Comparison of ENCODE assay signal across 25 mouse cellular contexts in genomic region chr5:31644847-31645246, GRCm38 (mm10). TPM values are rescaled to one million over a fixed set of nuclear protein-coding genes. Genes with fewer than 3 reads are reported as not detected.
DNase-seq lines count a peak whose midpoint lies in the region; ATAC-seq and TF ChIP-seq lines count a peak whose summit lies in the region.
"Had no signal": no experiment of that assay in that cellular context is flagged by ENCODE, and none has a peak within 500 bp of the region (broad histone marks: within the 10 kb centered on the region; RNA-seq: fewer than 3 reads in every experiment).

No protein-coding gene starts in this region.

- no peaks in the 10 kb centered on the region for H3K79me2 ChIP-seq in CH12.LX (replicated peaks; ENCODE audit: control insufficient read depth, extremely low read depth, insufficient read depth, poor library complexity, severe bottlenecking)

- H3K9me3 ChIP-seq in CH12.LX (replicated peaks; ENCODE audit: low read length) (no peaks in the 10 kb centered on the region), G1E (replicated peaks) (no peaks in the 10 kb centered on the region)
- no peaks in the 10 kb centered on the region for H3K9me3 ChIP-seq in heart, embryonic 10.5 days
- no peaks in the 10 kb centered on the region for H3K9me3 ChIP-seq in heart, postnatal 0 days (replicated peaks; ENCODE audit: control insufficient read depth, low read length)
- no peaks in the 10 kb centered on the region for H3K9me3 ChIP-seq in intestine, embryonic 15.5 days
- H3K9me3 ChIP-seq in liver, embryonic 12.5 days (replicated peaks), result no peaks in the 10 kb centered on the region
- H3K9me3 ChIP-seq: hindbrain, embryonic 15.5 days; kidney, embryonic 15.5 days; midbrain, embryonic 12.5 days; neural tube, embryonic 13.5 days; stomach, embryonic 15.5 days had no signal

- H3K4me3 ChIP-seq in CH12.LX (replicated peaks in 1 of 3; ENCODE audit: low read depth in 2 of 3, low read length in 2 of 3, poor library complexity in 1 of 3), result no peak overlapping the region
- H3K4me3 ChIP-seq in G1E (ENCODE audit: low read depth, low read length), result no peak overlapping the region
- H3K4me3 ChIP-seq in heart, embryonic 10.5 days, result no peak overlapping the region
- no peak overlapping the region for H3K4me3 ChIP-seq in heart, postnatal 0 days (ENCODE audit: low read depth, low read length)
- no peak overlapping the region for H3K4me3 ChIP-seq in intestine, embryonic 15.5 days (replicated peaks)
- no peak overlapping the region for H3K4me3 ChIP-seq in liver, embryonic 12.5 days
- H3K4me3 ChIP-seq: erythroblast, embryonic 14.5 days; hindbrain, embryonic 15.5 days; kidney, embryonic 15.5 days; midbrain, embryonic 12.5 days; neural tube, embryonic 13.5 days; stomach, embryonic 15.5 days had no signal

- H3K27me3 ChIP-seq in CH12.LX (replicated peaks) (no peaks in the 10 kb centered on the region), G1E (ENCODE audit: insufficient read depth, low read length) (no peaks in the 10 kb centered on the region)
- H3K27me3 ChIP-seq in heart, embryonic 10.5 days (ENCODE audit: insufficient read depth, poor library complexity, severe bottlenecking), result no peaks in the 10 kb centered on the region
- no peaks in the 10 kb centered on the region for H3K27me3 ChIP-seq in heart, postnatal 0 days (ENCODE audit: control insufficient read depth, insufficient read depth, low read length)
- no peaks in the 10 kb centered on the region for H3K27me3 ChIP-seq in intestine, embryonic 15.5 days (replicated peaks)
- H3K27me3 ChIP-seq in liver, embryonic 12.5 days (replicated peaks), result no peaks in the 10 kb centered on the region
- H3K27me3 ChIP-seq: hindbrain, embryonic 15.5 days; kidney, embryonic 15.5 days; midbrain, embryonic 12.5 days; neural tube, embryonic 13.5 days; stomach, embryonic 15.5 days had no signal

- H3K36me3 ChIP-seq in CH12.LX (replicated peaks in 1 of 2; ENCODE audit: control insufficient read depth in 1 of 2, insufficient read depth in 1 of 2, low read length in 1 of 2), result peaks cover under 1 to 35% of the 10 kb centered on the region in 2 experiments
- peaks cover 87% of the 10 kb centered on the region for H3K36me3 ChIP-seq in G1E (replicated peaks)
- H3K36me3 ChIP-seq in heart, embryonic 10.5 days, result 0 out of 2 replicates have a peak, but pooled peaks cover 2% of the 10 kb centered on the region
- no peaks in the 10 kb centered on the region for H3K36me3 ChIP-seq in heart, postnatal 0 days (replicated peaks; ENCODE audit: control insufficient read depth, insufficient read depth, low read length)
- no peaks in the 10 kb centered on the region for H3K36me3 ChIP-seq in intestine, embryonic 15.5 days
- peaks cover 19% of the 10 kb centered on the region for H3K36me3 ChIP-seq in liver, embryonic 12.5 days
- H3K36me3 ChIP-seq: hindbrain, embryonic 15.5 days; midbrain, embryonic 12.5 days; neural tube, embryonic 13.5 days; stomach, embryonic 15.5 days had no signal

- no peak overlapping the region for H3K4me2 ChIP-seq in CH12.LX (ENCODE audit: insufficient read depth, low read depth, poor library complexity, severe bottlenecking)
- H3K4me2 ChIP-seq in heart, postnatal 0 days (ENCODE audit: low read depth, low read length), result no peak overlapping the region
- no peak overlapping the region for H3K4me2 ChIP-seq in intestine, embryonic 15.5 days (replicated peaks)
- no peak overlapping the region for H3K4me2 ChIP-seq in liver, embryonic 12.5 days
- H3K4me2 ChIP-seq: hindbrain, embryonic 15.5 days; kidney, embryonic 15.5 days; midbrain, embryonic 12.5 days; neural tube, embryonic 13.5 days; stomach, embryonic 15.5 days had no signal

- TF ChIP-seq POLR2A in CH12.LX (IDR thresholded peaks at IDR 0.05; ENCODE audit: low read depth, low read length), result no peak

- H3K4me1 ChIP-seq in CH12.LX (ENCODE audit: control insufficient read depth in 1 of 2, insufficient read depth in 2 of 2) (peaks cover 15 to 39% of the 10 kb centered on the region in 2 experiments), G1E (ENCODE audit: insufficient read depth, low read depth, low read length) (no peaks in the 10 kb centered on the region)
- H3K4me1 ChIP-seq in heart, embryonic 10.5 days, result peaks cover 11% of the 10 kb centered on the region; the same call in 1 of the 2 replicates
- H3K4me1 ChIP-seq in heart, postnatal 0 days (ENCODE audit: control insufficient read depth, insufficient read depth), result peaks cover 20% of the 10 kb centered on the region; the same call in 1 of the 2 replicates
- 0 out of 2 replicates have a peak, but pooled peaks cover 5% of the 10 kb centered on the region for H3K4me1 ChIP-seq in intestine, embryonic 15.5 days (replicated peaks)
- no peaks in the 10 kb centered on the region for H3K4me1 ChIP-seq in liver, embryonic 12.5 days
- H3K4me1 ChIP-seq: hindbrain, embryonic 15.5 days; midbrain, embryonic 12.5 days; neural tube, embryonic 13.5 days; stomach, embryonic 15.5 days had no signal

- ATAC-seq in G1E (ENCODE audit: extremely low read depth, insufficient number of reproducible peaks, low FRiP score, poor library complexity, severe bottlenecking), result no peak
- ATAC-seq in heart, postnatal 0 days (ENCODE audit: insufficient read depth, low read depth), result peak; percentile 92
- no peak for ATAC-seq in intestine, embryonic 15.5 days
- ATAC-seq in liver, embryonic 12.5 days, result no peak
- ATAC-seq: forebrain, embryonic 14.5 days; intestine, postnatal 0 days; liver, postnatal 0 days had no signal

- dilution Hi-C loops in CH12.LX (cut with MboI; ENCODE audit: extremely low pct_ligation_motif_present, extremely low pct_unique_long_range_greater_than_20kb, low sequenced_read_pairs), result no loop called here

- peak; percentile 58; the same call in 1 of the 2 replicates for TF ChIP-seq EP300 in CH12.LX (IDR thresholded peaks at IDR 0.05; ENCODE audit: low read length)
- TF ChIP-seq EP300 in heart, postnatal 0 days (IDR thresholded peaks at IDR 0.05; ENCODE audit: low read depth), result no peak

- WGBS in heart, embryonic 10.5 days, result 73% methylated on average over 6 of the region's 6 CpGs
- WGBS in heart, postnatal 0 days, result 35% methylated on average over 6 of the region's 6 CpGs
- WGBS in intestine, embryonic 15.5 days, result 86% methylated on average over 6 of the region's 6 CpGs
- 79% methylated on average over 6 of the region's 6 CpGs for WGBS in liver, embryonic 12.5 days (ENCODE audit: insufficient replicate concordance)

- DNase-seq in CH12.LX (ENCODE audit: extremely low read depth) (peak; percentile 54), G1E (ENCODE audit: low spot score) (no peak)
- DNase-seq in heart, embryonic 10.5 days (ENCODE audit: low spot score), result no peak
- peak; percentile 94 for DNase-seq in heart, postnatal 0 days (ENCODE audit: low spot score)
- DNase-seq in c-Kit-positive CD71-positive TER-119-positive erythroid progenitor cells, embryonic 14.5 days (ENCODE audit: low spot score), result no peak
- no peak for DNase-seq in adrenal gland, adult (ENCODE audit: inconsistent age in 2 of 2, low spot score in 1 of 2)
- DNase-seq: adrenal gland, postnatal 25 days; cerebellum, adult 18-20 months; cerebellum, postnatal 36 days; kidney, postnatal 4 days; liver; liver, postnatal 0 days; lung, postnatal 10 days; right cerebral cortex, postnatal 14 days; thymus, adult 2 months had no signal

- H3K27ac ChIP-seq in CH12.LX (ENCODE audit: insufficient read depth, low read depth), result peak overlapping the region; percentile 40; the same call in 1 of the 2 replicates
- H3K27ac ChIP-seq in heart, embryonic 10.5 days, result peak overlapping the region; percentile 45; the same call in 1 of the 2 replicates
- H3K27ac ChIP-seq in heart, postnatal 0 days (ENCODE audit: low read depth), result peak overlapping the region; percentile 89
- H3K27ac ChIP-seq in intestine, embryonic 15.5 days, result no peak overlapping the region
- no peak overlapping the region for H3K27ac ChIP-seq in liver, embryonic 12.5 days
- H3K27ac ChIP-seq: hindbrain, embryonic 15.5 days; kidney, embryonic 15.5 days; midbrain, embryonic 12.5 days; neural tube, embryonic 13.5 days; stomach, embryonic 15.5 days had no signal

- no peak for TF ChIP-seq CTCF in CH12.LX (conservative IDR thresholded peaks at IDR 0.05 in 1 of 2, IDR thresholded peaks at IDR 0.05 in 1 of 2; ENCODE audit: low read depth in 2 of 2, low read length in 2 of 2)
- TF ChIP-seq CTCF in G1E (IDR thresholded peaks at IDR 0.05; ENCODE audit: low read depth, low read length), result 0 out of 2 replicates have a peak, but pooled peaks have one; percentile 0
- TF ChIP-seq CTCF in heart, postnatal 0 days (IDR thresholded peaks at IDR 0.05; ENCODE audit: low read depth), result no peak

- no peak for TF ChIP-seq RAD21 in CH12.LX (IDR thresholded peaks at IDR 0.05; ENCODE audit: low read depth, low read length)

- in situ Hi-C loops in CH12.LX (cut with MboI; ENCODE audit: low pct_ligation_motif_present, low pct_unique_long_range_greater_than_20kb, low sequenced_read_pairs), result no loop called here

- no peak overlapping the region for H3K9ac ChIP-seq in CH12.LX (ENCODE audit: insufficient read depth, low read depth)
- H3K9ac ChIP-seq in heart, postnatal 0 days (replicated peaks; ENCODE audit: low read depth, low read length), result no peak overlapping the region
- H3K9ac ChIP-seq in intestine, embryonic 15.5 days, result no peak overlapping the region
- H3K9ac ChIP-seq in liver, embryonic 12.5 days, result no peak overlapping the region
- H3K9ac ChIP-seq: hindbrain, embryonic 15.5 days; kidney, embryonic 15.5 days; liver, postnatal 0 days; midbrain, embryonic 12.5 days; neural tube, embryonic 13.5 days; stomach, embryonic 15.5 days had no signal

RNA-seq across cellular contexts. Expression of gene Mrpl33, which starts 48.1 kb away (rescaled TPM):
- total RNA-seq in CH12.LX (2012; rRNA removed), result 168 and 236 TPM in 2 replicates
- total RNA-seq in CH12.LX (2014; rRNA removed), result 336 and 387 TPM in 2 replicates
- 114 and 150 TPM in 2 replicates for polyA plus RNA-seq in CH12.LX (2012; ENCODE audit: insufficient read length, low read depth)
- 66.0 and 102 TPM in 2 replicates for total RNA-seq in G1E (2014; fragmentation: Nextera tagmentation)
- 126 and 172 TPM in 2 replicates for total RNA-seq in G1E (2017)
- 4.6 and 5.0 TPM in 2 replicates for polyA plus RNA-seq in G1E (2012)
- polyA plus RNA-seq in heart, embryonic 10.5 days (2016; fragmentation: Nextera tagmentation; extraction: Ambion mirVana), result 294 and 320 TPM in 2 replicates
- 272 and 275 TPM in 2 replicates for total RNA-seq in heart, postnatal 0 days (2014; rRNA removed; ENCODE audit: low replicate concordance)
- 627 and 634 TPM in 2 replicates for polyA plus RNA-seq in heart, postnatal 0 days (2015; fragmentation: Nextera tagmentation; extraction: Ambion mirVana)
- 321 and 322 TPM in 2 replicates for polyA plus RNA-seq in intestine, embryonic 15.5 days (2015; fragmentation: Nextera tagmentation; extraction: Ambion mirVana)
- polyA plus RNA-seq in liver, embryonic 12.5 days (2016; fragmentation: Nextera tagmentation; extraction: Ambion mirVana), result 232 and 236 TPM in 2 replicates

RNA-seq across cellular contexts. Expression of gene Rbks, which starts 52.6 kb away (rescaled TPM):
- total RNA-seq in CH12.LX (2012; rRNA removed) (3.6 and 5.5 TPM in 2 replicates), CH12.LX (2014; rRNA removed) (6.5 and 6.8 TPM in 2 replicates), G1E (2014; fragmentation: Nextera tagmentation) (22.0 and 22.4 TPM in 2 replicates), G1E (2017) (13.9 and 15.7 TPM in 2 replicates)
- polyA plus RNA-seq in CH12.LX (2012; ENCODE audit: insufficient read length, low read depth) (9.2 and 9.3 TPM in 2 replicates), G1E (2012) (8.3 and 10.0 TPM in 2 replicates)
- 6.2 and 6.8 TPM in 2 replicates for polyA plus RNA-seq in heart, embryonic 10.5 days (2016; fragmentation: Nextera tagmentation; extraction: Ambion mirVana)
- total RNA-seq in heart, postnatal 0 days (2014; rRNA removed; ENCODE audit: low replicate concordance), result 0.53 and 0.58 TPM in 2 replicates
- 9.1 and 9.4 TPM in 2 replicates for polyA plus RNA-seq in heart, postnatal 0 days (2015; fragmentation: Nextera tagmentation; extraction: Ambion mirVana)
- 15.4 and 16.6 TPM in 2 replicates for polyA plus RNA-seq in intestine, embryonic 15.5 days (2015; fragmentation: Nextera tagmentation; extraction: Ambion mirVana)
- polyA plus RNA-seq in liver, embryonic 12.5 days (2016; fragmentation: Nextera tagmentation; extraction: Ambion mirVana), result 20.7 and 20.8 TPM in 2 replicates

RNA-seq across cellular contexts. Expression of gene Babam2, which starts 52.6 kb away (rescaled TPM):
- total RNA-seq in CH12.LX (2012; rRNA removed) (30.0 and 39.8 TPM in 2 replicates), CH12.LX (2014; rRNA removed) (29.4 and 38.2 TPM in 2 replicates), G1E (2014; fragmentation: Nextera tagmentation) (155 and 214 TPM in 2 replicates), G1E (2017) (44.6 and 45.8 TPM in 2 replicates)
- polyA plus RNA-seq in CH12.LX (2012; ENCODE audit: insufficient read length, low read depth) (71.5 and 78.0 TPM in 2 replicates), G1E (2012) (55.1 and 65.0 TPM in 2 replicates)
- polyA plus RNA-seq in heart, embryonic 10.5 days (2016; fragmentation: Nextera tagmentation; extraction: Ambion mirVana), result 40.8 and 43.6 TPM in 2 replicates
- 46.5 and 51.3 TPM in 2 replicates for total RNA-seq in heart, postnatal 0 days (2014; rRNA removed; ENCODE audit: low replicate concordance)
- 39.1 and 39.5 TPM in 2 replicates for polyA plus RNA-seq in heart, postnatal 0 days (2015; fragmentation: Nextera tagmentation; extraction: Ambion mirVana)
- polyA plus RNA-seq in intestine, embryonic 15.5 days (2015; fragmentation: Nextera tagmentation; extraction: Ambion mirVana), result 70.9 and 78.7 TPM in 2 replicates
- polyA plus RNA-seq in liver, embryonic 12.5 days (2016; fragmentation: Nextera tagmentation; extraction: Ambion mirVana), result 41.3 and 41.7 TPM in 2 replicates

Comparison
In these comparisons a context has a peak if more than half of its experiments do, and no peak if none do; other contexts are left out.
1. DNase-seq: peak in CH12.LX (single experiment) and heart, postnatal 0 days (single experiment); none in G1E (single experiment), heart, embryonic 10.5 days (single experiment), c-Kit-positive CD71-positive TER-119-positive erythroid progenitor cells, embryonic 14.5 days (single experiment) and adrenal gland, adult (0 of 2).
2. H3K27ac ChIP-seq: peak in CH12.LX (single experiment), heart, embryonic 10.5 days (single experiment) and heart, postnatal 0 days (single experiment); none in intestine, embryonic 15.5 days (single experiment) and liver, embryonic 12.5 days (single experiment).
3. RNA of gene Mrpl33, which starts 48.1 kb away (polyA plus RNA-seq): 627 to 634 TPM in heart, postnatal 0 days, 321 to 322 TPM in intestine, embryonic 15.5 days, 294 to 320 TPM in heart, embryonic 10.5 days, 232 to 236 TPM in liver, embryonic 12.5 days and 114 to 150 TPM in CH12.LX; 4.6 to 5.0 TPM in G1E; every median in the first group is over 10 times any median in the second.